Mouse (Mus musculus) spleen, adult 2 months (tissue): ENCODE results near the gene Dld. TPM values are rescaled to one million over a fixed set of nuclear protein-coding genes. Genes with fewer than 3 reads are reported as not detected.

Experiments
- DNase-seq, 2 experiments: peaks; one replicate each; pipeline versions ENCODE4 v3.0.0 to v3.0.0-alpha.2; 2012 to 2021; ENCODE audit warnings: low spot score in 2 of 2, low read depth in 1 of 2
- H3K27ac ChIP-seq: fragments of 200-500 bp; 2 replicates; pipeline ENCODE4 v1.5.1; 2012; ENCODE audit warnings: low read length, inconsistent platforms; ENCODE audit not compliant: insufficient read depth
- H3K27me3 ChIP-seq: fragments of 200-500 bp; 2 replicates; pipeline ENCODE4 v1.6.1; 2012; ENCODE audit warnings: mild to moderate bottlenecking, moderate library complexity, low read length, inconsistent platforms; ENCODE audit not compliant: control insufficient read depth, insufficient read depth
- H3K36me3 ChIP-seq: fragments of 200-500 bp; 2 replicates; pipeline ENCODE4 v1.6.1; 2012; ENCODE audit warnings: mild to moderate bottlenecking, low read length, inconsistent platforms; ENCODE audit not compliant: control insufficient read depth, insufficient read depth
- H3K4me1 ChIP-seq: fragments of 200-500 bp; 2 replicates; pipeline ENCODE4 v1.6.1; 2011; ENCODE audit warnings: inconsistent platforms; ENCODE audit not compliant: control insufficient read depth, insufficient read depth, insufficient read length
- H3K4me3 ChIP-seq: fragments of 200-500 bp; 2 replicates; pipeline ENCODE4 v1.5.1; 2011; ENCODE audit warnings: mild to moderate bottlenecking, inconsistent platforms; ENCODE audit not compliant: insufficient read depth, insufficient read length; ENCODE audit errors: extremely low read depth
- CTCF ChIP-seq: fragments of 200-500 bp; IDR thresholded peaks from 2 replicates; pipeline ENCODE4 v1.5.1; 2011; ENCODE audit warnings: mild to moderate bottlenecking, inconsistent platforms; ENCODE audit not compliant: insufficient read depth, insufficient read length, insufficient replicate concordance; ENCODE audit errors: extremely low read depth
- POLR2A ChIP-seq: fragments of 200-500 bp; IDR thresholded peaks from 2 replicates; pipeline ENCODE4 v1.6.1; 2011; ENCODE audit warnings: low read depth, low read length, inconsistent platforms
- WGBS: fragments of 180-500 bp; shearing (Covaris S2); methylation state at CpG from one replicate; pipeline ENCODE4 v1.1.7; 2018; 5-methylcytosine and 5-hydroxymethylcytosine counted together
- polyA plus RNA-seq: library from polyadenylated mRNA; depleted of rRNA; stranded (reverse); fragments of >200 nt; gene quantifications from 2 replicates; pipeline ENCODE4 v1.2.3, GENCODE M21; 2012

The Dld gene
- polyA plus RNA-seq, 1 experiment: 3.8 TPM

DNA sequence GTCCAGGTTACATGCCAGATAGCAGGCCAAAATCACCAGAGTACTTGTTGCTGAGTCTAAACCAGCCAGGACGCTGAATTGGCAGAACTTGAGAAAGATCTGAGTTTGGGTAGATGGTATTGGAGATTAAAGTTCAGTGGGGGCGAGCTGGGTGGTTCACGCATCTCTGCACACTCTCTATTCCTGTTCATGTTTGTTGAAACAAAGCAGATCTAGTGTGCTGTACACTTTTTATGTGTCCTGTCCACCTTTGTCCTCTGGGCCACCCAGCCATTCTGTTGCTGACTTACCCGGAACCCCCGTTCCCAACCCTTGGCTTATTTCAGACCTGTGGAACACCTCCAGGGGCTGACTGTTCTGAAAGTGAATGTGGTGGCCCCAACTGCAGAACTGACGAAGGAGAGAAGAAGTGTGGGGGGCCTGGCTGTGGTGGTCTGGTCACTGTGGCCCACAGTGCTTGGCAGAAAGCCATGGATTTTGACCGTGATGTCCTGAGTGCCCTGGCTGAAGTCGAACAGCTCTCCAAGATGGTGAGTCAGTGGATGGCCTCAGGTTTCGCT, 28.0 kb downstream of the Dld start:
- no peak for DNase-seq
- TF ChIP-seq CTCF: no peak
- TF ChIP-seq POLR2A: no peak

GRCm38 (mm10) chr12:31321532-31321931, 29.7 kb downstream of the Dld start:
- H3K4me1 ChIP-seq: no peaks in the 10 kb centered on the region
- no peak for DNase-seq
- no peak overlapping the region for H3K4me3 ChIP-seq
- no peaks in the 10 kb centered on the region for H3K27me3 ChIP-seq
- 86% methylated on average over 1 of the region's 1 CpGs for WGBS
- H3K27ac ChIP-seq: no peak overlapping the region
- TF ChIP-seq CTCF (no peak), POLR2A (no peak)
- H3K36me3 ChIP-seq: no peaks in the 10 kb centered on the region

More for the DNA sequence above, 28.0 kb downstream of the Dld start:
- no peak overlapping the region for H3K4me3 ChIP-seq
- H3K4me1 ChIP-seq: no peaks in the 10 kb centered on the region
- WGBS: 90% methylated on average over 9 of the region's 9 CpGs
- H3K27ac ChIP-seq: no peak overlapping the region
- no peaks in the 10 kb centered on the region for H3K36me3 ChIP-seq
- no peaks in the 10 kb centered on the region for H3K27me3 ChIP-seq

GRCm38 (mm10) chr12:31320817-31321216, 30.4 kb downstream of the Dld start:
- no peak for DNase-seq
- TF ChIP-seq CTCF: no peak
- TF ChIP-seq POLR2A: no peak

GRCm38 (mm10) chr12:31318409-31318963, 32.8 kb downstream of the Dld start:
- Histone ChIP-seq H3K27me3 (no peaks in the 10 kb centered on the region), H3K4me1 (no peaks in the 10 kb centered on the region), H3K27ac (no peak overlapping the region), H3K4me3 (no peak overlapping the region), H3K36me3 (no peaks in the 10 kb centered on the region)
- WGBS: 93% methylated on average over 10 of the region's 10 CpGs
- no peak for DNase-seq
- no peak for TF ChIP-seq POLR2A
- no peak for TF ChIP-seq CTCF

More at GRCm38 (mm10) chr12:31320817-31321216, 30.4 kb downstream of the Dld start:
- Histone ChIP-seq H3K27ac (no peak overlapping the region), H3K4me3 (no peak overlapping the region), H3K4me1 (no peaks in the 10 kb centered on the region), H3K36me3 (no peaks in the 10 kb centered on the region), H3K27me3 (no peaks in the 10 kb centered on the region)
- 85% methylated on average over 13 of the region's 13 CpGs for WGBS

DNA sequence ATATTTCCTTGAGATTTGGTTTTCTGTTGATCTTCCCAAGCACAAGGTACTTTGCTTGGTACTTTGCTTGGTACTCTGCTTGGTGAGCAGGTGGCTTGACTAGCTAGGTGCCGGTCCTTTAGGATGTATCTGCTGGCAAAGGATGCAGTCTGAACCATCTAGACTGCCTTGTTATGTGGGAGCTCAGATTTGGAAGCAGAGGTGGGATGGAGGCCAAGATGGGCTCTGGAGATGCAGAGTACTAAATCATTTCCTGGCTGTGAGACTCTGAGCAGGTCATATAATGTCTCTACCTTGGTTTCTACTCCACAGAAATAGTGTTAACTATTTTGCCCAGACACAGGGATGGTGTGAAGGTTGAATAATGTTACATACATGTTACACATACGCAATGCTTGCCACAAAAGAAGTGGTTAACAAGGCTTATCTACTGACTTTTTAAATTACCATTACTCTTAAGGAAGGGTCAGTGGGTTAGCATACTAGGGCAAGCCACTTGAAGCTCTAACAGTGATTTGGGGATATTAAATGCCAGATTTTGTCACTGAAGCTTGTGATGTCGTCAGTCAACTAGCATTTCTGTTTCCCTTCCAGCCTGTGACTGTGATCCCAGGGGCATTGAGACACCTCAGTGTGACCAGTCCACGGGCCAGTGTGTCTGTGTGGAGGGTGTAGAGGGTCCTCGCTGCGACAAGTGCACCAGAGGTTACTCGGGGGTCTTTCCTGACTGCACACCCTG, 33.4 kb downstream of the Dld start:
- DNase-seq: no peak
- Histone ChIP-seq H3K27ac (no peak overlapping the region), H3K36me3 (no peaks in the 10 kb centered on the region), H3K27me3 (no peaks in the 10 kb centered on the region), H3K4me3 (no peak overlapping the region), H3K4me1 (no peaks in the 10 kb centered on the region)
- TF ChIP-seq CTCF: no peak
- TF ChIP-seq POLR2A: no peak
- 91% methylated on average over 7 of the region's 7 CpGs for WGBS

DNA sequence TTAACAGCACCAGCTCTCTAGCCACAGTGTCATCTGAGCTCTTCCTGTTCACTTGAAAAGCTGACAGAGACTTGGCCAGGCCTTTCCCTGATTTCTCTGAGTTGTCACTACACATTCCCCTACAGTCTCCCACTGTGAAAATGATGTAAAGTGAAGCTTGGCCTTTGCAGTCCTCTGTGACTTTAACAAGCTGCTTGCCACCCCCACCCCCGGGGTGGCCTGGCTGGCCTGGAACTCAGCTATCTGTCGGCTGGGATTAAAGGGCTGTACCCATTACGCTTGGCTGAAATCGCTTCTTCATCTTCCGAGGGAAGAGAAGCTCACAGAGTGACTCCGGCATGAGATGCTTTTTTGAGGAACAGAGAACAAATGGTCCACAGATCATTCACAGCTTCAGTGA, 35.3 kb downstream of the Dld start:
- no peak overlapping the region for H3K27ac ChIP-seq
- TF ChIP-seq CTCF: no peak
- TF ChIP-seq POLR2A: no peak
- 90% methylated on average over 6 of the region's 6 CpGs for WGBS
- H3K4me1 ChIP-seq: no peaks in the 10 kb centered on the region
- H3K4me3 ChIP-seq: no peak overlapping the region
- no peaks in the 10 kb centered on the region for H3K27me3 ChIP-seq
- H3K36me3 ChIP-seq: no peaks in the 10 kb centered on the region
- no peak for DNase-seq

- Histone ChIP-seq H3K4me3 (no peak overlapping the region), H3K27ac (no peak overlapping the region), H3K4me1 (no peaks in the 10 kb centered on the region), H3K27me3 (no peaks in the 10 kb centered on the region), H3K36me3 (no peaks in the 10 kb centered on the region)
- WGBS: 89% methylated on average over 7 of the region's 7 CpGs
- no peak for DNase-seq
- no peak for TF ChIP-seq CTCF
These were observed 36.9 kb downstream of the Dld start for GRCm38 (mm10) chr12:31314310-31314709.
